Mouse (Mus musculus) limb, embryonic 14.5 days (tissue): Measurements from ENCODE around the gene Tmem252. TPM values are rescaled to one million over a fixed set of nuclear protein-coding genes. Genes with fewer than 3 reads are reported as not detected.

Experiments used
- ATAC-seq: fragments of 200-750 bp; cut with Nextera tagmentation; 2 replicates; pipeline ENCODE4 v1.8.0; 2017; ENCODE audit warnings: low read depth, moderate number of reproducible peaks, moderate TSS enrichment; ENCODE audit not compliant: low FRiP score
- DNase-seq: peaks from one replicate; pipeline ENCODE4 v3.0.0-alpha.2; 2015; ENCODE audit warnings: low spot score
- H3K27ac ChIP-seq: fragments of 300-500 bp; sonication (generic); replicated peaks from 2 replicates; pipeline ENCODE4 v1.5.1; 2014; ENCODE audit warnings: low read depth, mild to moderate bottlenecking, low read length, moderate library complexity, mixed read lengths
- H3K27me3 ChIP-seq: fragments of 300-500 bp; sonication (generic); 2 replicates; pipeline ENCODE4 v1.6.1; 2014; ENCODE audit warnings: low read length, mixed read lengths; ENCODE audit not compliant: control insufficient read depth, insufficient read depth
- H3K36me3 ChIP-seq: fragments of 300-500 bp; sonication (generic); 2 replicates; pipeline ENCODE4 v1.6.1; 2014; ENCODE audit warnings: mild to moderate bottlenecking, low read length, moderate library complexity, mixed read lengths; ENCODE audit not compliant: control insufficient read depth, insufficient read depth
- H3K4me1 ChIP-seq: fragments of 300-500 bp; sonication (generic); 2 replicates; pipeline ENCODE4 v1.6.1; 2014; ENCODE audit warnings: antibody characterized with exemption, low read length, mixed read lengths; ENCODE audit not compliant: control insufficient read depth, insufficient read depth
- H3K4me2 ChIP-seq: fragments of 300-500 bp; sonication (generic); replicated peaks from 2 replicates; pipeline ENCODE4 v1.6.1; 2014; ENCODE audit warnings: low read depth, mild to moderate bottlenecking, low read length, moderate library complexity; ENCODE audit not compliant: severe bottlenecking
- H3K4me3 ChIP-seq: fragments of 300-500 bp; sonication (generic); replicated peaks from 2 replicates; pipeline ENCODE4 v1.5.1; 2014; ENCODE audit warnings: low read length
- H3K9ac ChIP-seq: fragments of 300-500 bp; sonication (generic); 2 replicates; pipeline ENCODE4 v1.6.1; 2014; ENCODE audit warnings: mild to moderate bottlenecking, low read depth, low read length, moderate library complexity; ENCODE audit not compliant: severe bottlenecking
- H3K9me3 ChIP-seq: fragments of 300-500 bp; sonication (generic); 2 replicates; pipeline ENCODE4 v1.6.1; 2016; ENCODE audit warnings: low read length; ENCODE audit not compliant: control insufficient read depth
- POLR2A ChIP-seq: fragments of 200-500 bp; IDR thresholded peaks from 2 replicates; pipeline ENCODE4 v1.8.0; 2012; ENCODE audit warnings: inconsistent platforms, mild to moderate bottlenecking, moderate library complexity, borderline replicate concordance; ENCODE audit not compliant: insufficient read depth, insufficient read length; ENCODE audit errors: extremely low read depth
- WGBS: fragments of 180-500 bp; shearing (Covaris S2); extraction: QIAGEN DNeasy Blood & Tissue Kit; methylation state at CpG from one replicate; pipeline ENCODE4 v1.1.7; 2014; 5-methylcytosine and 5-hydroxymethylcytosine counted together
- polyA plus RNA-seq, 2 experiments: library from polyadenylated mRNA; depleted of rRNA in 1 of 2; stranded (reverse) in 1 of 2; unstranded in 1 of 2; fragments of >200 nt; fragmentation: Nextera tagmentation in 1 of 2; extraction: Ambion mirVana in 1 of 2; gene quantifications; 2 replicates each; pipeline versions ENCODE4 v1.2.1 to v1.2.3; 2012 to 2014

Tmem252 gene
- polyA plus RNA-seq, 2 experiments = 0.18 to 2.2 TPM

- ATAC-seq (no peak), DNase-seq (no peak)
- TF ChIP-seq POLR2A = no peak
- Histone ChIP-seq H3K36me3 (no peaks in the 10 kb centered on the region), H3K4me3 (no peak overlapping the region), H3K27me3 (no peaks in the 10 kb centered on the region), H3K4me1 (no peaks in the 10 kb centered on the region), H3K9me3 (no peaks in the 10 kb centered on the region), H3K4me2 (no peak overlapping the region), H3K27ac (no peak overlapping the region), H3K9ac (no peak overlapping the region)
These were observed 46.6 kb downstream of the Tmem252 start for GRCm38 (mm10) chr19:24720448-24720847.

DNA sequence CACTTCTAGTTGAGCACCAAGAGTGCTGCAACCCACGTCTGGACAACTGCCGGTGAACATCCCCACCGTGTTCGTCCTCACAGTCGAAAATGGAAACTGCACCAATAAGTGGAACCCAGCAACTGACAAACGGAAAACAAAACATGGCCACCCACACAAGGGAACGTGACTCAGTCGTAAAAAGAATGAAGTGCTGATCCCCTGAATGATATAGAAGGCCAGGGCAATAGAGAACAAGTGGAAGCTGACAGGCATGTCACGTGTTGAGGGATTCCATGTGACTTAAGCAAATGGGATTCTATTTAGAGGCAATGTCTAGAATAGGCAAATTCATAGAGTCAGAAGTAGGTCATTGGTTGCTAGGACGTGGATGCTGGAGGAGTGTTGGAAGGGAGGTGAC is 50.6 kb downstream of the Tmem252 start:
- TF ChIP-seq POLR2A = no peak
- Histone ChIP-seq H3K4me2 (no peak overlapping the region), H3K27me3 (no peaks in the 10 kb centered on the region), H3K9me3 (no peaks in the 10 kb centered on the region), H3K4me3 (no peak overlapping the region), H3K27ac (no peak overlapping the region), H3K4me1 (no peaks in the 10 kb centered on the region), H3K36me3 (no peaks in the 10 kb centered on the region), H3K9ac (no peak overlapping the region)
- WGBS = 78% methylated on average over 10 of the region's 10 CpGs
- DNase-seq (no peak), ATAC-seq (no peak)

DNA sequence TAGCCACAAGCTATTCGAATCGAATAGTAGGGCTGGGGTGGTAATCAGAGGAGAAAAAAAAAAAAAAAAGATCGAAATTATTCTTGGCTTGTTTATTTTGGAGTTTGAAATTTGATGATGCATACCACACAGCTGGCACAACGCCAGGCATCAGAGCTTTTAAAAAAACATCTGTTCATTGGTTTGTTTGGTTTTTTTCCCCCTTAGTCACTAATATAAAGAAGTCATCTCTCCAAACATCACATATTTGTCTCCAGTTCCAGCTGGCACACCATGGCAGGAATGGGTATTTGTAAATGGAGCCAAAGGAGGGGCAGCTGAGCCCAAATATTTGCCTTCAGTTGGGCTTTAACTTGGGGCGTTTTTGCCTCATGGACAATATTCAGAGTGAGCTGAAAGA is 56.9 kb downstream of the Tmem252 start:
- H3K27ac ChIP-seq = no peak overlapping the region
- H3K36me3 ChIP-seq = no peaks in the 10 kb centered on the region
- no peak overlapping the region for H3K4me2 ChIP-seq
- DNase-seq = peak; percentile 67
- H3K4me1 ChIP-seq = 0 out of 2 replicates have a peak, but pooled peaks cover 4% of the 10 kb centered on the region
- H3K9ac ChIP-seq = no peak overlapping the region
- H3K27me3 ChIP-seq = no peaks in the 10 kb centered on the region
- no peaks in the 10 kb centered on the region for H3K9me3 ChIP-seq
- WGBS = 43% methylated on average over 5 of the region's 5 CpGs
- H3K4me3 ChIP-seq = no peak overlapping the region
- ATAC-seq = no peak
- TF ChIP-seq POLR2A = no peak

Other genes starting within 250 kb of the Tmem252 start
- gene Fam122a, start 196.7 kb upstream of the Tmem252 start, polyA plus RNA-seq (2012; rRNA removed) = 27.6 and 29.3 TPM in 2 replicates
- 50.5 and 56.2 TPM in 2 replicates for gene Fam122a, start 196.7 kb upstream of the Tmem252 start, polyA plus RNA-seq (2014; fragmentation: Nextera tagmentation; extraction: Ambion mirVana)
- gene Pip5k1b, start 118.1 kb upstream of the Tmem252 start, polyA plus RNA-seq (2012; rRNA removed) = 1.4 and 1.7 TPM in 2 replicates
- gene Pip5k1b, start 118.1 kb upstream of the Tmem252 start, polyA plus RNA-seq (2014; fragmentation: Nextera tagmentation; extraction: Ambion mirVana) = 0.57 and 0.83 TPM in 2 replicates
- 16.0 and 18.2 TPM in 2 replicates for gene Pgm5, start 187.8 kb downstream of the Tmem252 start, polyA plus RNA-seq (2012; rRNA removed)
- gene Pgm5, start 187.8 kb downstream of the Tmem252 start, polyA plus RNA-seq (2014; fragmentation: Nextera tagmentation; extraction: Ambion mirVana) = 2.6 and 2.8 TPM in 2 replicates
- 28.3 and 50.4 TPM in 2 replicates for gene Gm10053, start 201.7 kb downstream of the Tmem252 start, polyA plus RNA-seq (2012; rRNA removed)
- 185 and 204 TPM in 2 replicates for gene Gm10053, start 201.7 kb downstream of the Tmem252 start, polyA plus RNA-seq (2014; fragmentation: Nextera tagmentation; extraction: Ambion mirVana)
- 0.59 and 0.87 TPM in 2 replicates for gene Foxd4, start 227.2 kb downstream of the Tmem252 start, polyA plus RNA-seq (2012; rRNA removed)
- 0.10 and 0.51 TPM in 2 replicates for gene Foxd4, start 227.2 kb downstream of the Tmem252 start, polyA plus RNA-seq (2014; fragmentation: Nextera tagmentation; extraction: Ambion mirVana)